Mouse (Mus musculus) cortical plate, adult 2 months (tissue): ENCODE results near the gene Zbed6.

Experiments used
- CTCF ChIP-seq: fragments of 200-500 bp; IDR thresholded peaks from 2 replicates; pipeline ENCODE4 v1.5.1; 2011; ENCODE audit warnings: mild to moderate bottlenecking, control low read depth, low read length; ENCODE audit not compliant: insufficient read depth; ENCODE audit errors: extremely low read depth
- POLR2A ChIP-seq: fragments of 200-500 bp; IDR thresholded peaks from 2 replicates; pipeline ENCODE4 v1.6.1; 2011; ENCODE audit warnings: mild to moderate bottlenecking, low read length, control low read depth; ENCODE audit not compliant: insufficient read depth; ENCODE audit errors: extremely low read depth

DNA sequence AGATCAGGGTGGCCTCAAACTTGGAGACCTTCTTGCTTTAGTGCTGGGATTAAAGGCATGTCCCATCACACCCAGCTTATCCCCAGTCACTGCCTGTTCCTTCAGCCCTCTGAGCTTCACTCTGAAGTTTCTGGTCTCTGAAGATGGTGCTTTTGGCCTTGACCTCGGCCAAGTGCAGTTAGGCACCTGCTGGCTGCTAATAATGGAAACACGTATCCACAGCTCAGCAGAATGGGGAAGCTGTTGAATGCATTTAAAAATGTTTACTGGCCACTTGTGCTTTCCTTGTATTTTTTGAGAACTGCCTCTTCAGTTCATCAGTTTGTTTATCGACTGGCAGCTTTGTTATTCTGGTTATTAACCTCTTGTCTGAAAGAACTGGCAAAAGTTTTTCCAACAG lies 11.1 kb upstream of the Zbed6 start:
- TF ChIP-seq POLR2A = no peak
- no peak for TF ChIP-seq CTCF
